Mouse (Mus musculus) ES-E14 (cell line): ENCODE measurements at regions not wholly inside any gene's neighbourhood (a gene's known extent, or its start where the extent isn't known, plus 50 kb on each side); places are given as distances from the start of the nearest gene placed in this dataset.

ENCODE experiments used
- HCFC1 ChIP-seq: IDR thresholded peaks from 2 replicates; pipeline ENCODE4 v1.6.1; 2012; ENCODE audit warnings: low read length, inconsistent platforms, borderline replicate concordance; ENCODE audit not compliant: insufficient read depth
- MAFK ChIP-seq: IDR thresholded peaks from 2 replicates; pipeline ENCODE4 v1.6.1; 2014; ENCODE audit warnings: mild to moderate bottlenecking, low read depth, low read length, inconsistent platforms; ENCODE audit not compliant: insufficient read depth
- ZC3H11A ChIP-seq: IDR thresholded peaks from 2 replicates; pipeline ENCODE4 v1.6.1; 2012; ENCODE audit warnings: low read depth, mild to moderate bottlenecking, inconsistent platforms, low read length, borderline replicate concordance
- ZNF384 ChIP-seq: IDR thresholded peaks from 2 replicates; pipeline ENCODE4 v1.6.1; 2012; ENCODE audit warnings: low read depth, low read length, inconsistent platforms

GRCm38 (mm10) chr6:51189173-51189572, 243.3 kb upstream of the Nfe2l3 start:
- TF ChIP-seq ZNF384 = no peak
- TF ChIP-seq ZC3H11A = no peak
- no peak for TF ChIP-seq MAFK
- TF ChIP-seq HCFC1 = no peak
